Mouse (Mus musculus): ENCODE results near the gene Sox5. TPM values are rescaled to one million over a fixed set of nuclear protein-coding genes. Genes with fewer than 3 reads are reported as not detected.

The Sox5 gene
- polyA plus RNA-seq, 1 experiment from 2014 or later: 22.9 TPM

GRCm38 (mm10) chr6:143858551-143858950 is 923.2 kb downstream of the Sox5 start:
- ATAC-seq (ENCODE audit: low read depth): no peak
- 91% methylated on average over 2 of the region's 2 CpGs for WGBS
- H3K9ac ChIP-seq (ENCODE audit: low read length): no peak overlapping the region

GRCm38 (mm10) chr6:143857376-143857775 is 924.4 kb downstream of the Sox5 start:
- 45% methylated on average over 7 of the region's 7 CpGs for WGBS

More at GRCm38 (mm10) chr6:143858551-143858950, 923.2 kb downstream of the Sox5 start:
- Histone ChIP-seq H3K4me3 (ENCODE audit: low read length) (no peak overlapping the region), H3K36me3 (ENCODE audit: control insufficient read depth, insufficient read depth, low read length) (no peaks in the 10 kb centered on the region), H3K27ac (ENCODE audit: low read length) (no peak overlapping the region), H3K27me3 (ENCODE audit: control insufficient read depth, insufficient read depth, low read depth, low read length) (0 out of 2 replicates have a peak, but pooled peaks cover 3% of the 10 kb centered on the region), H3K4me1 (replicated peaks; ENCODE audit: control insufficient read depth, insufficient read depth, low read length) (no peaks in the 10 kb centered on the region), H3K9me3 (ENCODE audit: control insufficient read depth, low read length) (no peaks in the 10 kb centered on the region), H3K4me2 (ENCODE audit: low read depth, low read length) (no peak overlapping the region)

GRCm38 (mm10) chr6:143855421-143855820 is 926.4 kb downstream of the Sox5 start:
- H3K4me3 ChIP-seq (ENCODE audit: low read length): no peak overlapping the region
- ATAC-seq (ENCODE audit: low read depth): no peak
- 17% methylated on average over 12 of the region's 12 CpGs for WGBS
- no peaks in the 10 kb centered on the region for H3K9me3 ChIP-seq (ENCODE audit: control insufficient read depth, low read length)
- H3K36me3 ChIP-seq (ENCODE audit: control insufficient read depth, insufficient read depth, low read length): no peaks in the 10 kb centered on the region
- no peaks in the 10 kb centered on the region for H3K4me1 ChIP-seq (replicated peaks; ENCODE audit: control insufficient read depth, insufficient read depth, low read length)
- H3K27ac ChIP-seq (ENCODE audit: low read length): no peak overlapping the region
- 0 out of 2 replicates have a peak, but pooled peaks cover 3% of the 10 kb centered on the region for H3K27me3 ChIP-seq (ENCODE audit: control insufficient read depth, insufficient read depth, low read depth, low read length)
- no peak overlapping the region for H3K4me2 ChIP-seq (ENCODE audit: low read depth, low read length)
- H3K9ac ChIP-seq (ENCODE audit: low read length): no peak overlapping the region

More at GRCm38 (mm10) chr6:143857376-143857775, 924.4 kb downstream of the Sox5 start:
- no peaks in the 10 kb centered on the region for H3K4me1 ChIP-seq (replicated peaks; ENCODE audit: control insufficient read depth, insufficient read depth, low read length)
- H3K4me3 ChIP-seq (ENCODE audit: low read length): no peak overlapping the region
- no peak overlapping the region for H3K9ac ChIP-seq (ENCODE audit: low read length)
- no peaks in the 10 kb centered on the region for H3K36me3 ChIP-seq (ENCODE audit: control insufficient read depth, insufficient read depth, low read length)
- no peak overlapping the region for H3K4me2 ChIP-seq (ENCODE audit: low read depth, low read length)
- no peak for ATAC-seq (ENCODE audit: low read depth)
- no peak overlapping the region for H3K27ac ChIP-seq (ENCODE audit: low read length)
- no peaks in the 10 kb centered on the region for H3K9me3 ChIP-seq (ENCODE audit: control insufficient read depth, low read length)
- 0 out of 2 replicates have a peak, but pooled peaks cover 3% of the 10 kb centered on the region for H3K27me3 ChIP-seq (ENCODE audit: control insufficient read depth, insufficient read depth, low read depth, low read length)

GRCm38 (mm10) chr6:143854031-143854430 is 927.7 kb downstream of the Sox5 start:
- 0 out of 2 replicates have a peak, but pooled peaks cover 3% of the 10 kb centered on the region for H3K27me3 ChIP-seq (ENCODE audit: control insufficient read depth, insufficient read depth, low read depth, low read length)
- H3K4me1 ChIP-seq (replicated peaks; ENCODE audit: control insufficient read depth, insufficient read depth, low read length): no peaks in the 10 kb centered on the region
- 74% methylated on average over 3 of the region's 3 CpGs for WGBS
- no peak overlapping the region for H3K4me3 ChIP-seq (ENCODE audit: low read length)
- no peaks in the 10 kb centered on the region for H3K36me3 ChIP-seq (ENCODE audit: control insufficient read depth, insufficient read depth, low read length)
- H3K9me3 ChIP-seq (ENCODE audit: control insufficient read depth, low read length): no peaks in the 10 kb centered on the region
- no peak overlapping the region for H3K4me2 ChIP-seq (ENCODE audit: low read depth, low read length)
- no peak for ATAC-seq (ENCODE audit: low read depth)
- H3K27ac ChIP-seq (ENCODE audit: low read length): no peak overlapping the region
- no peak overlapping the region for H3K9ac ChIP-seq (ENCODE audit: low read length)

GRCm38 (mm10) chr6:143845761-143846160 is 936.0 kb downstream of the Sox5 start:
- Histone ChIP-seq H3K9me3 (ENCODE audit: control insufficient read depth, low read length) (no peaks in the 10 kb centered on the region), H3K4me1 (replicated peaks; ENCODE audit: control insufficient read depth, insufficient read depth, low read length) (no peaks in the 10 kb centered on the region), H3K27me3 (ENCODE audit: control insufficient read depth, insufficient read depth, low read depth, low read length) (no peaks in the 10 kb centered on the region), H3K27ac (ENCODE audit: low read length) (no peak overlapping the region), H3K9ac (ENCODE audit: low read length) (no peak overlapping the region), H3K36me3 (ENCODE audit: control insufficient read depth, insufficient read depth, low read length) (no peaks in the 10 kb centered on the region), H3K4me3 (ENCODE audit: low read length) (no peak overlapping the region), H3K4me2 (ENCODE audit: low read depth, low read length) (no peak overlapping the region)
- ATAC-seq (ENCODE audit: low read depth): peak; percentile 31; the same call in 1 of the 2 replicates

- Histone ChIP-seq H3K9me3 (ENCODE audit: control insufficient read depth, low read length) (no peaks in the 10 kb centered on the region), H3K4me1 (replicated peaks; ENCODE audit: control insufficient read depth, insufficient read depth, low read length) (no peaks in the 10 kb centered on the region), H3K9ac (ENCODE audit: low read length) (no peak overlapping the region), H3K27ac (ENCODE audit: low read length) (no peak overlapping the region), H3K4me2 (ENCODE audit: low read depth, low read length) (no peak overlapping the region), H3K27me3 (ENCODE audit: control insufficient read depth, insufficient read depth, low read depth, low read length) (no peaks in the 10 kb centered on the region), H3K4me3 (ENCODE audit: low read length) (no peak overlapping the region), H3K36me3 (ENCODE audit: control insufficient read depth, insufficient read depth, low read length) (no peaks in the 10 kb centered on the region)
- WGBS: 85% methylated on average over 3 of the region's 3 CpGs
- no peak for ATAC-seq (ENCODE audit: low read depth)
Observed at GRCm38 (mm10) chr6:143844701-143844970, 937.1 kb downstream of the Sox5 start.

- H3K9ac ChIP-seq (ENCODE audit: low read length): no peak overlapping the region
- H3K4me2 ChIP-seq (ENCODE audit: low read depth, low read length): no peak overlapping the region
- no peaks in the 10 kb centered on the region for H3K4me1 ChIP-seq (replicated peaks; ENCODE audit: control insufficient read depth, insufficient read depth, low read length)
- H3K27ac ChIP-seq (ENCODE audit: low read length): no peak overlapping the region
- WGBS: 82% methylated on average over 10 of the region's 10 CpGs
- H3K27me3 ChIP-seq (ENCODE audit: control insufficient read depth, insufficient read depth, low read depth, low read length): no peaks in the 10 kb centered on the region
- no peaks in the 10 kb centered on the region for H3K9me3 ChIP-seq (ENCODE audit: control insufficient read depth, low read length)
- no peaks in the 10 kb centered on the region for H3K36me3 ChIP-seq (ENCODE audit: control insufficient read depth, insufficient read depth, low read length)
- H3K4me3 ChIP-seq (ENCODE audit: low read length): no peak overlapping the region
- ATAC-seq (ENCODE audit: low read depth): no peak
Observed at GRCm38 (mm10) chr6:143843933-143844700, 937.7 kb downstream of the Sox5 start.

- H3K9ac ChIP-seq (ENCODE audit: low read length): no peak overlapping the region
Observed at GRCm38 (mm10) chr6:143841954-143842353, 939.8 kb downstream of the Sox5 start.

GRCm38 (mm10) chr6:143841109-143841638 is 940.6 kb downstream of the Sox5 start:
- H3K27ac ChIP-seq (ENCODE audit: low read length): no peak overlapping the region
- no peak for ATAC-seq (ENCODE audit: low read depth)
- H3K9ac ChIP-seq (ENCODE audit: low read length): no peak overlapping the region
- WGBS: 65% methylated on average over 15 of the region's 15 CpGs
- no peaks in the 10 kb centered on the region for H3K27me3 ChIP-seq (ENCODE audit: control insufficient read depth, insufficient read depth, low read depth, low read length)
- H3K36me3 ChIP-seq (ENCODE audit: control insufficient read depth, insufficient read depth, low read length): no peaks in the 10 kb centered on the region
- H3K4me1 ChIP-seq (replicated peaks; ENCODE audit: control insufficient read depth, insufficient read depth, low read length): no peaks in the 10 kb centered on the region
- H3K4me3 ChIP-seq (ENCODE audit: low read length): no peak overlapping the region
- no peaks in the 10 kb centered on the region for H3K9me3 ChIP-seq (ENCODE audit: control insufficient read depth, low read length)
- H3K4me2 ChIP-seq (ENCODE audit: low read depth, low read length): no peak overlapping the region

More at GRCm38 (mm10) chr6:143841954-143842353, 939.8 kb downstream of the Sox5 start:
- Histone ChIP-seq H3K4me1 (replicated peaks; ENCODE audit: control insufficient read depth, insufficient read depth, low read length) (no peaks in the 10 kb centered on the region), H3K4me2 (ENCODE audit: low read depth, low read length) (no peak overlapping the region), H3K9me3 (ENCODE audit: control insufficient read depth, low read length) (no peaks in the 10 kb centered on the region), H3K27me3 (ENCODE audit: control insufficient read depth, insufficient read depth, low read depth, low read length) (no peaks in the 10 kb centered on the region), H3K27ac (ENCODE audit: low read length) (no peak overlapping the region), H3K4me3 (ENCODE audit: low read length) (no peak overlapping the region), H3K36me3 (ENCODE audit: control insufficient read depth, insufficient read depth, low read length) (no peaks in the 10 kb centered on the region)
- 84% methylated on average over 7 of the region's 7 CpGs for WGBS
- no peak for ATAC-seq (ENCODE audit: low read depth)
